Mouse (Mus musculus) olfactory bulb, adult 2 months (tissue): ENCODE data around the gene Capn8.

Experiments used
- CTCF ChIP-seq: fragments of 200-500 bp; IDR thresholded peaks from 2 replicates; pipeline ENCODE4 v1.5.1; 2012; ENCODE audit warnings: low read depth, mild to moderate bottlenecking, low read length, moderate library complexity; ENCODE audit not compliant: insufficient read depth
- POLR2A ChIP-seq: fragments of 200-500 bp; IDR thresholded peaks from 2 replicates; pipeline ENCODE4 v1.6.1; 2012; ENCODE audit warnings: mild to moderate bottlenecking, low read depth, low read length, moderate library complexity; ENCODE audit not compliant: insufficient read depth

GRCm38 (mm10) chr1:182561945-182562514, 2.8 kb upstream of the Capn8 start:
- TF ChIP-seq CTCF (no peak), POLR2A (no peak)
